Comparison of ENCODE assay signal across 1 mouse cellular context in the genomic region with DNA sequence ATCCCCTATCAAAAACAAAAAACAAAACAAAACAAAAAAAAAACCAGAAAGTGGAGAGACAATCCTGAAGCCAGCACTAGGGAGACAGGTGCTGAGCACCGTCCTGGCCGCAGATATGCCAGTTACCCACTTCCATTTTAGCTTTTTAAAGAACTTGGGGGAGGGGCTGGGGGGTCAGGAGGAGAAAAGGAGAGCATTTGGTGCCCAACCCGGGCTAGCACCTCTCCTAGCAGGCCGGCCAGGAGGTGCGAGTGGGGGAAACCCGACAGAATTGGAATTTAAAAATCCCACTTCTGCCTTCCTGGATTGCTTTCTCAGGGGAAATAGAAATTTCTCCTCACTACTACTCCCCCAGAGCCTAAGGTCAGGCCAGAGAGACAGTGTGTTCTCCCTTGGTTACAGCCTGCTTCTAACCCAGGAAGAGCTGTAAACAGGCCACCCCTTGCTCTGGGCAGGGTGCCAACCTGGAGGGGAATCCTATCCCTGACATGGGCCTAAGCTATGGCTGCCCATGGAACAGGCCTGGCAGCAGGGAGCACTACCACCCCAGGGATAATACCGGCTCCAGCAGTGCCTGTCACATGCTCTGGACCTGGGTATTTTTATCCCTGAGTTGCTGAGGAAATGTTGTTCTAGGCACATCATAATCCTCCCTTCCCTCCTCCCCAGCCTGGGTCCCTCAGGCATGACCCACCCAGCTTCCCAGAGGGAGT.
TF ChIP-seq lines count a peak whose summit lies in the region.

No protein-coding gene starts in this region.

TF ChIP-seq in MEL, 35 proteins besides CTCF, POLR2A, EP300 and RAD21:
- TF ChIP-seq ZKSCAN1 (IDR thresholded peaks at IDR 0.05; ENCODE audit: low read depth, low read length) (no peak), SIN3A (IDR thresholded peaks at IDR 0.05; ENCODE audit: low read length) (peak; percentile 32; the same call in 1 of the 2 replicates), GATA1 (IDR thresholded peaks at IDR 0.05; ENCODE audit: low read depth, low read length) (no peak), E2F4 (IDR thresholded peaks at IDR 0.05; ENCODE audit: borderline replicate concordance, low read depth, low read length) (no peak)
